Mouse (Mus musculus): ENCODE results near the gene Optn. TPM values are rescaled to one million over a fixed set of nuclear protein-coding genes. Genes with fewer than 3 reads are reported as not detected.

The Optn gene
- polyA plus RNA-seq, 1 experiment, result 5.0 TPM

DNA sequence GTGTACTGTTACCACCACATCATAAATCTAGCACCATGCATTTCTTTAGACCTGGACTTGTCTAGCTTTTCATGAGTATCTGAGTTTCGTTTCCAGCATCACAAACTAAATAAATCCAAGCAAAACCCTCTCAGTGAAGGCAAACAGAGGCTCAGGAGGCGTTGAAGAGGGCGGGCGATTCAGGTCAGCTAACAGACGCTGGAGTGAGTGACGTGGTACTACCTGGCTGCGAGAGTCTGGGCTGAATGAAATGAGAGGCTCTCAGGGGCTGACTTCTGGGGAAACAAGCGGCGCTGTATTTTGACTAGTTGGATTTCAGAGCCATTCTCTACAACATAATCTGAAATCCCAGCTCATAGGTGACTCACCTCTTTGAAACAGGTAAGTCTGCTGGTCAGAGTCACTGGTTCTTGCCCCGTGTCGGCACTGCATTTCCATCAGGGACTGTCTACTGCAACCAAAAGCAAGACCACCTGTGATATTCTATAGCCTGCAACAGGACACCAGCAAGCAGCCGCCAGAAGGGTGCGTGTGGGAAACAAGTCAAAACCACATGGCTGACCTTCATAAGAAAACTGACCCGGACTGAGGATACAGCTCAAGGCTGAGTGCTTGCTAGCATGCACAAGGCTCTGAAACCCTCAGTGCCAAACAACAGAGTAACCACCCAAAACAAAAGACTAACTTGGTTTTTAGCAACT lies 40.0 kb downstream of the Optn start:
- no peak for TF ChIP-seq CTCF (IDR thresholded peaks at IDR 0.05; ENCODE audit: insufficient read depth, low read length)
- TF ChIP-seq POLR2A (IDR thresholded peaks at IDR 0.05; ENCODE audit: borderline replicate concordance, extremely low read depth, low read depth, low read length), result no peak
- 74% methylated on average over 14 of the region's 14 CpGs for WGBS
- H3K4me3 ChIP-seq (replicated peaks; ENCODE audit: extremely low read depth, low read depth, low read length), result no peak overlapping the region

DNA sequence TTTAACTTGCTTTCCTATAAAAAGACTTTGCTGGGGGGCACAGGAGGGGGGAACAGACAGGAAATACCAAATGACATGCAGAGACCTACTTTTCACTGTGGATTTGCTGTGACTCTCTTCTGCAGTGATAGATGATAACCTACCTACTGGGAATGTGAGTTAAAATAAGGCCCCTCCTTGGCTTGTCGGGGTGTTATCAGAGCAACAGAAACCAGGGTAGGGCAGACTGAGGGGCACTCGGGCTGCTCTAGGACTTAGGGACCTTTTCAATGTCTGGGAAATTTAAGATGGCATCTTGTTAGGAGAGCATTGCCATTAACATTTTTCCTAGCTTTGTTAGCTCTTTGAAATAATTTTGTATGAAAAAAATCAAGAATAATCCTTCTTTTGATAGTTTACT lies 40.6 kb downstream of the Optn start:
- TF ChIP-seq CTCF (IDR thresholded peaks at IDR 0.05; ENCODE audit: insufficient read depth, low read length) (no peak), POLR2A (IDR thresholded peaks at IDR 0.05; ENCODE audit: borderline replicate concordance, extremely low read depth, low read depth, low read length) (no peak)
- DNase-seq, result no peak
- H3K4me1 ChIP-seq (ENCODE audit: control insufficient read depth, insufficient read depth, low read length), result no peaks in the 10 kb centered on the region
- 48% methylated on average over 2 of the region's 2 CpGs for WGBS
- H3K4me3 ChIP-seq (replicated peaks; ENCODE audit: extremely low read depth, low read depth, low read length), result no peak overlapping the region

More for the DNA sequence above, 40.0 kb downstream of the Optn start:
- H3K4me1 ChIP-seq (ENCODE audit: control insufficient read depth, insufficient read depth, low read length), result no peaks in the 10 kb centered on the region
- DNase-seq, result no peak

DNA sequence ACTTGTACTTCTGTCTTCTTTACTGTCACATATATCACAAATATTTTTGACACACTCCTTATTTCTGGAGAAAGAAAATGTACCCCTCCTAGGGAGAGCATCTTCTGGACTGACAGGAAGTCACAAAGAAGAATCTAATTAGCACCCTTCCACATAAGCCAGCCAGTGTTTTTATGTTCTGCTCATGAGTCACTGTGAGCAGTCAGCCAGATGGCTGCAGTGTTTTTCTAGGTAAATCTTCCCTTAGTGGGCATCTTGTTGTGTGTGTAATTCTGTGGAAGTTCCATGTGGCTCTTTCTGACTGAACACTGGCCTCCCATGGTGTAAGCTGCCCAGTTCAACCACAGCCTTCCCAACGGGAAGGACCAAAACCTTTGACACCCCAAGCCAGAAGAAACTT lies 44.1 kb downstream of the Optn start:
- H3K4me1 ChIP-seq (ENCODE audit: control insufficient read depth, insufficient read depth, low read length), result no peaks in the 10 kb centered on the region
- WGBS, result 60% methylated on average over 1 of the region's 1 CpGs
- no peak overlapping the region for H3K4me3 ChIP-seq (replicated peaks; ENCODE audit: extremely low read depth, low read depth, low read length)
- DNase-seq, result no peak
- TF ChIP-seq POLR2A (IDR thresholded peaks at IDR 0.05; ENCODE audit: borderline replicate concordance, extremely low read depth, low read depth, low read length) (no peak), CTCF (IDR thresholded peaks at IDR 0.05; ENCODE audit: insufficient read depth, low read length) (no peak)

DNA sequence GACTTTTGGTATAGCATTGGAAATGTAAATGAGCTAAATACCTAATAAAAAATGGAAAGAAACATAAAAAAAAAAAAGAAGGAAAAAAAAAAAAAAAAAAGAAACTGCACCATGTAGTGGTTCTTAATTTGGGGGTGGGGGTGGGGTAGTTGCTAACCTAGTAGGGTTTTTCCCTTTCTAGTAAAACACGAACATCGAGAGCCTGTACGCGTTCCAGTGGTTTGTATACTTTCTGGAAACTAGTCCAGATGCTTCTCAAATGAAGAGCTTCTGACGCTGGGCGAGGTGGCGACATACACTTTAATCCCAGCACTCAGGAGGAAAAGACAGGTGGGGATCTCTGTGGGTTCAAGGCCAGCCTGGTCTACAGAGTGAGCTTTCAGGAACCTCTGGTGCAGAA lies 46.9 kb downstream of the Optn start:
- TF ChIP-seq CTCF (IDR thresholded peaks at IDR 0.05; ENCODE audit: insufficient read depth, low read length), result no peak
- TF ChIP-seq POLR2A (IDR thresholded peaks at IDR 0.05; ENCODE audit: borderline replicate concordance, extremely low read depth, low read depth, low read length), result no peak
- Histone ChIP-seq H3K4me3 (replicated peaks; ENCODE audit: extremely low read depth, low read depth, low read length) (no peak overlapping the region), H3K4me1 (ENCODE audit: control insufficient read depth, insufficient read depth, low read length) (no peaks in the 10 kb centered on the region)
- WGBS, result 85% methylated on average over 7 of the region's 7 CpGs
- DNase-seq, result no peak

DNA sequence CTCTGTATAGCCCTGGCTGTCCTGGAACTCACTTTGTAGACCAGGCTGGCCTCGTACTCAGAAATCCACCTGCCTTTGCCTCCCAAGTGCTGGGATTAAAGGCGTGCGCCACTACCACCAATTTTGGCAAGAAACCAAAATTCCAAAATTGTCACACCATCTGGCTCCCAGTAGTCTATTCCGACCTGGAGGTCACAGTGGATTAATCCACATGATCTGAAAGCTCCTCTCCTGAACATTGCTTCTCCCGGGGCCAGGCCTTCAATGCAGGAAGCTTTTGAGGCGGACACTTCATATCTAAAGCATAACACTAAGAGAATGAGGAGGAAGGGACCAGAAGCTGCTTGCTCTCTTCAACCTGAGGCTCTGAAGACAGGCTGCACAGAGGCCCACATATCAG lies 48.3 kb downstream of the Optn start:
- DNase-seq, result no peak
- no peaks in the 10 kb centered on the region for H3K4me1 ChIP-seq (ENCODE audit: control insufficient read depth, insufficient read depth, low read length)
- TF ChIP-seq CTCF (IDR thresholded peaks at IDR 0.05; ENCODE audit: insufficient read depth, low read length) (no peak), POLR2A (IDR thresholded peaks at IDR 0.05; ENCODE audit: borderline replicate concordance, extremely low read depth, low read depth, low read length) (no peak)
- WGBS, result 84% methylated on average over 6 of the region's 6 CpGs
- no peak overlapping the region for H3K4me3 ChIP-seq (replicated peaks; ENCODE audit: extremely low read depth, low read depth, low read length)

DNA sequence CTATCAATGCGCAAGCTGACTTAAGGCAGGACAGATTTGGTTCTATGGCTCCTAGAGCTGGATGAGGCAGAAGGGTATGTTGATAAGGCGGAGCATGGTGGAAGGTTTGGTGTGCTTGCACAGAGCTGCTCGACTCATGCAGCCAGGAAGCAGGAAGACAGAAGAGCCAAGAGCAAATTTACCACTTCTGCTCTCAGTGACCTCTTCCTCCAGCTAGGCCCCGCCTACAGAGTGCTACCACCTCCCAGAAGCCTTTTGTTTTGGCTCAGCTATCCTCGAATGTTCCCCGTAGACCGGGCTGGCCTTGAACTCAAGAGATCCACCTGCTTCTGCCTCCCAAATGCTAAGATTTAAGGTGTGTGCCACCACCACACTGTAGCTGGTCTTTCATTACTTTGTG lies 49.2 kb downstream of the Optn start:
- DNase-seq, result no peak
- Histone ChIP-seq H3K4me3 (replicated peaks; ENCODE audit: extremely low read depth, low read depth, low read length) (no peak overlapping the region), H3K4me1 (ENCODE audit: control insufficient read depth, insufficient read depth, low read length) (no peaks in the 10 kb centered on the region)
- 59% methylated on average over 7 of the region's 7 CpGs for WGBS
- TF ChIP-seq POLR2A (IDR thresholded peaks at IDR 0.05; ENCODE audit: borderline replicate concordance, extremely low read depth, low read depth, low read length), result no peak
- TF ChIP-seq CTCF (IDR thresholded peaks at IDR 0.05; ENCODE audit: insufficient read depth, low read length), result no peak

DNA sequence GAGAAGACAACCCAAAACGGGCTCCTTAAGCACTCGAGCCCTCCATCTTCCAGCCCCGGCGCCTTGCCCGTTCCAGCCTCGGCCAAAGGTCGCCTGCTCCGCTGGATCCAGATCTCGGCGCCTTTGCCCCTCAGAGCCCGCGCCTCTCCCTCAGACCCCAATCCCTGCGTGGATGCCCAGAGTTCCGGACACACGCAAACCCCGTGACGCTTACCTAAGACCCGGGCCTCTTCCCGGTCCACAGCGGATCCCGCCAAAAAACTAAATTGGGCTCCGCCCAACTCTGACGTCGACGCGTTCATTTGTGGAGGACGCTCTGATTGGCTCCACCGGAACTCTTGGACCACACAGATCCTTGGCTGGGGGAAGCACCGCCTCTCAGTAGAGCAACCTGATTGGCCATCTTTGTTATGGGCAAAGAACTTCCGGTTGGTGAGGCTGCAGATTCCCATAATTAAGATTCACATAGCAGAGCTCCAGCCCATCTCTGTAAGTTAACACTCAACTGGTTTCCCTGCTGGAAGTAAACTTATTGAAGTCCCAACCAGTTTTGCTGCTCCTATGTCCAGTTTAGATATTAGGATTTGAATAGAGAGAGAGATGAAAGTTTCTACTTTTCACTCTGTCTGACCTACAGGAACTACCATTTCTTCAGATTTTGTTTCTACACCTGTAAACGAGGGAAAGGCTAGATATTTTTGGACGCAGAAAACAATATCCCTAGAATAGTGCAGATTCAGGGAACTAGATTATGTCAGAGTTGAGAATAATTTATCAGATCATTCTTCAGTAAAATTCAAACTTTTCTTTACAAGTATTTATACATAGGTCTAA lies 51.1 kb downstream of the Optn start, which contains the start of gene Mcm10:
Mcm10 (minus strand) TSS at position 301 of the 834 bp plus-strand sequence.
- DNase-seq, result peak; percentile 88
- 2% methylated on average over 32 of the region's 32 CpGs for WGBS
- TF ChIP-seq POLR2A (IDR thresholded peaks at IDR 0.05; ENCODE audit: borderline replicate concordance, extremely low read depth, low read depth, low read length), result no peak
- TF ChIP-seq CTCF (IDR thresholded peaks at IDR 0.05; ENCODE audit: insufficient read depth, low read length), result no peak
- Histone ChIP-seq H3K4me3 (replicated peaks; ENCODE audit: extremely low read depth, low read depth, low read length) (peak within 1 kb of the TSS; percentile 82), H3K4me1 (ENCODE audit: control insufficient read depth, insufficient read depth, low read length) (no peaks in the 10 kb centered on the region)

DNA sequence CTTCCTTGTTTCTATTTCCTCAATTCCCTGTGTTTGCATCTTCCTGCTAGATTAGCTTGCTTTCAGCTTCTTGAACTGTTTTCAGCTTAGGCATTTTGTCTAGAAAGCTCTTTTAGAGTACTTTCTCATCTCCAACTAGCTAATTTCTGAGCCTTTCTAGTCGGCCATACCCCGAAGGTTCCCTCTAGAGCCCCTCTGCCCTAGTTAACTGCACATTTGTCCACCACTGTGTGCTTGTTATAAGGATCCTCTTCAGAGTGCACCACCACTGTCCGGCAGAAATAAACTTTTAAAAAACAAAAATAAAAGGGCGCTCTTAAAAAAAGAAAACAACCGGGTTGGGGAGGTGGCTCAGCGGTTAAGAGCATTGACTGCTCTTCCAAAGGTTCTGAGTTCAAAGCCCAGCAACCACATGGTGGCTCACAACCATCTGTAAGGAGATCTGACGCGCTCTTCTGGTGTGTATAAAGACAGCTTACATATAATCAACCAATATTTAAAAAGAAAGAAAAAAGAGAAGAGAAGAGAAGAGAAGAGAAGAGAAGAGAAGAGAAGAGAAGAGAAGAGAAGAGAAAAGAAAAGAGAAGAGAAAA lies 51.9 kb downstream of the Optn start:
- Histone ChIP-seq H3K4me1 (ENCODE audit: control insufficient read depth, insufficient read depth, low read length) (no peaks in the 10 kb centered on the region), H3K4me3 (replicated peaks; ENCODE audit: extremely low read depth, low read depth, low read length) (no peak overlapping the region)
- WGBS, result 9% methylated on average over 8 of the region's 8 CpGs
- TF ChIP-seq CTCF (IDR thresholded peaks at IDR 0.05; ENCODE audit: insufficient read depth, low read length) (no peak), POLR2A (IDR thresholded peaks at IDR 0.05; ENCODE audit: borderline replicate concordance, extremely low read depth, low read depth, low read length) (no peak)
- no peak for DNase-seq

DNA sequence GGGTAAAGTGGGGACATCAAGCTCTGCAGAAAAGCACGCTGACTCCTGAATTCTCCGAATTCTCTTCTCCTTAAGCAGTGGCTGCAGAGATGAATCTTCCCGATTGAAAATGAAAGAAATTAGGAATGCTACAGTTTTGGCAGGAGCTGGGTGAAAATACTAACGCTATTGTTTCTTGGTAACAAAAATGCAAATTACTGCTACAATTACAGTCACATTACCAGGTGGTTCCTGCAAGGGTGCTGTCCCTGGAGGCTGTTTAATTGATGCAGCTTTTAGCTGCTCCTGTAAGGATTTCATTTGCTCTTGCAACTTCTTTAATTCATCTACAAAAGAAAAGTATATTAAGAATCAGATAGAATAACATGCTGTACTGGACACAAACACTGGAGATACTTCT lies 56.7 kb downstream of the Optn start:
- TF ChIP-seq CTCF (IDR thresholded peaks at IDR 0.05; ENCODE audit: insufficient read depth, low read length) (no peak), POLR2A (IDR thresholded peaks at IDR 0.05; ENCODE audit: borderline replicate concordance, extremely low read depth, low read depth, low read length) (no peak)
- no peak overlapping the region for H3K4me3 ChIP-seq (replicated peaks; ENCODE audit: extremely low read depth, low read depth, low read length)
- no peak for DNase-seq
- WGBS, result 91% methylated on average over 4 of the region's 4 CpGs
- H3K4me1 ChIP-seq (ENCODE audit: control insufficient read depth, insufficient read depth, low read length), result no peaks in the 10 kb centered on the region
